Comparison of ENCODE assay signal across 12 mouse cellular contexts in genomic region chr5:17689121-17689520, GRCm38 (mm10).
DNase-seq lines count a peak whose midpoint lies in the region; ATAC-seq lines count a peak whose summit lies in the region.
"Had no signal": no experiment of that assay in that cellular context is flagged by ENCODE, and none has a peak within 500 bp of the region (broad histone marks: within the 10 kb centered on the region; RNA-seq: fewer than 3 reads in every experiment).

No protein-coding gene starts in this region.

- no peaks in the 10 kb centered on the region for H3K4me1 ChIP-seq in kidney, embryonic 14.5 days (ENCODE audit: control insufficient read depth, insufficient read depth, low read length)
- no peaks in the 10 kb centered on the region for H3K4me1 ChIP-seq in midbrain, embryonic 11.5 days (ENCODE audit: control insufficient read depth, insufficient read depth, low read length)

- H3K4me2 ChIP-seq in kidney, embryonic 14.5 days (replicated peaks; ENCODE audit: low read depth, low read length) = no peak overlapping the region
- H3K4me2 ChIP-seq in midbrain, embryonic 11.5 days = no peak overlapping the region
- H3K4me2 ChIP-seq: liver, embryonic 11.5 days had no signal

- H3K9me3 ChIP-seq in kidney, embryonic 14.5 days (ENCODE audit: control insufficient read depth, low read length) = no peaks in the 10 kb centered on the region
- H3K9me3 ChIP-seq in midbrain, embryonic 11.5 days (ENCODE audit: control insufficient read depth, low read length) = no peaks in the 10 kb centered on the region

- H3K9ac ChIP-seq in kidney, embryonic 14.5 days (ENCODE audit: low read depth, low read length) = no peak overlapping the region
- H3K9ac ChIP-seq in midbrain, embryonic 11.5 days (ENCODE audit: low read length) = no peak overlapping the region

- no peak overlapping the region for H3K27ac ChIP-seq in kidney, embryonic 14.5 days (ENCODE audit: low read depth, low read length)
- no peak overlapping the region for H3K27ac ChIP-seq in midbrain, embryonic 11.5 days (ENCODE audit: low read depth, low read length)

- 60% methylated on average over 2 of the region's 2 CpGs for WGBS in kidney, embryonic 14.5 days
- WGBS in midbrain, embryonic 11.5 days = 78% methylated on average over 2 of the region's 2 CpGs

- peak; percentile 57; the same call in 1 of the 2 replicates for ATAC-seq in kidney, embryonic 14.5 days (ENCODE audit: low FRiP score, low TSS enrichment)
- ATAC-seq in midbrain, embryonic 11.5 days (ENCODE audit: low FRiP score) = no peak
- ATAC-seq: CD4-positive, CD25-positive, alpha-beta regulatory T cell, adult 4 months had no signal

- H3K36me3 ChIP-seq in kidney, embryonic 14.5 days (ENCODE audit: control insufficient read depth, insufficient read depth, low read length) = peaks cover 4% of the 10 kb centered on the region; the same call in 1 of the 2 replicates
- H3K36me3 ChIP-seq in midbrain, embryonic 11.5 days (ENCODE audit: control insufficient read depth, insufficient read depth, low read length) = no peaks in the 10 kb centered on the region

- peak; percentile 11 for DNase-seq in kidney, adult 9 months
- no peak for DNase-seq in kidney, postnatal 14 days
- DNase-seq in gastrocnemius, postnatal 25 days = peak; percentile 56
- peak; percentile 79 for DNase-seq in skeletal muscle tissue, adult 2 months (ENCODE audit: low read depth, low spot score)
- no peak for DNase-seq in right cerebral cortex, postnatal 10 days (ENCODE audit: low spot score in 2 of 2)
- DNase-seq in spleen, postnatal 4 days (ENCODE audit: low spot score in 2 of 2) = no peak
- no peak for DNase-seq in midbrain, embryonic 11.5 days (ENCODE audit: low spot score, missing footprints)
- DNase-seq: right cerebral cortex, postnatal 4 days had no signal

- H3K4me3 ChIP-seq in kidney, embryonic 14.5 days (ENCODE audit: low read length) = no peak overlapping the region
- H3K4me3 ChIP-seq in midbrain, embryonic 11.5 days (ENCODE audit: low read depth, low read length) = no peak overlapping the region
- H3K4me3 ChIP-seq: erythroblast, embryonic 14.5 days had no signal

- no peaks in the 10 kb centered on the region for H3K27me3 ChIP-seq in kidney, embryonic 14.5 days (ENCODE audit: control insufficient read depth, insufficient read depth, low read length)
- no peaks in the 10 kb centered on the region for H3K27me3 ChIP-seq in midbrain, embryonic 11.5 days (ENCODE audit: control insufficient read depth, insufficient read depth, low read length)

Comparison
In these comparisons a context has a peak if more than half of its experiments do, and no peak if none do; other contexts are left out.
1. DNase-seq: peak in kidney, adult 9 months (single experiment), gastrocnemius, postnatal 25 days (single experiment) and skeletal muscle tissue, adult 2 months (single experiment); none in kidney, postnatal 14 days (single experiment), right cerebral cortex, postnatal 10 days (0 of 2), spleen, postnatal 4 days (0 of 2) and midbrain, embryonic 11.5 days (single experiment).